Mouse (Mus musculus) midbrain, embryonic 13.5 days (tissue): Measurements from ENCODE around the gene Gm45213. TPM values are rescaled to one million over a fixed set of nuclear protein-coding genes. Genes with fewer than 3 reads are reported as not detected.

ENCODE experiments used
- ATAC-seq: fragments of 200-750 bp; cut with Nextera tagmentation; 2 replicates; pipeline ENCODE4 v1.8.0; 2017; ENCODE audit warnings: mild to moderate bottlenecking, moderate TSS enrichment, moderate library complexity
- H3K27ac ChIP-seq: fragments of 300-500 bp; sonication (generic); 2 replicates; pipeline ENCODE4 v1.5.1; 2015; ENCODE audit warnings: inconsistent platforms, mild to moderate bottlenecking, moderate library complexity
- H3K27me3 ChIP-seq: fragments of 300-500 bp; sonication (generic); 2 replicates; pipeline ENCODE4 v1.6.1; 2015; ENCODE audit warnings: mild to moderate bottlenecking, inconsistent platforms
- H3K36me3 ChIP-seq: fragments of 300-500 bp; sonication (generic); 2 replicates; pipeline ENCODE4 v1.6.1; 2015; ENCODE audit warnings: mild to moderate bottlenecking, inconsistent platforms
- H3K4me1 ChIP-seq: fragments of 300-500 bp; sonication (generic); replicated peaks from 2 replicates; pipeline ENCODE4 v1.6.1; 2015; ENCODE audit warnings: inconsistent platforms
- H3K4me2 ChIP-seq: fragments of 300-500 bp; sonication (generic); replicated peaks from 2 replicates; pipeline ENCODE4 v1.6.1; 2015; ENCODE audit warnings: moderate library complexity, mild to moderate bottlenecking, inconsistent platforms
- H3K4me3 ChIP-seq: fragments of 300-500 bp; sonication (generic); replicated peaks from 2 replicates; pipeline ENCODE4 v1.5.1; 2015; ENCODE audit warnings: mild to moderate bottlenecking, inconsistent platforms
- H3K9ac ChIP-seq: fragments of 300-500 bp; sonication (generic); replicated peaks from 2 replicates; pipeline ENCODE4 v1.6.1; 2015; ENCODE audit warnings: mild to moderate bottlenecking, inconsistent platforms
- H3K9me3 ChIP-seq: fragments of 300-500 bp; sonication (generic); 2 replicates; pipeline ENCODE4 v1.6.1; 2016; ENCODE audit warnings: mild to moderate bottlenecking, inconsistent platforms
- WGBS: fragments of 180-500 bp; shearing (Covaris S2); methylation state at CpG from one replicate; pipeline ENCODE4 v1.1.7; 2015; 5-methylcytosine and 5-hydroxymethylcytosine counted together
- polyA plus RNA-seq: library from polyadenylated mRNA; unstranded; fragments of >200 nt; fragmentation: Nextera tagmentation; extraction: Ambion mirVana; gene quantifications from 2 replicates; pipeline ENCODE4 v1.2.1, GENCODE M21; 2015

Gm45213 gene
- polyA plus RNA-seq, 1 experiment from 2014 or later = not detected

DNA sequence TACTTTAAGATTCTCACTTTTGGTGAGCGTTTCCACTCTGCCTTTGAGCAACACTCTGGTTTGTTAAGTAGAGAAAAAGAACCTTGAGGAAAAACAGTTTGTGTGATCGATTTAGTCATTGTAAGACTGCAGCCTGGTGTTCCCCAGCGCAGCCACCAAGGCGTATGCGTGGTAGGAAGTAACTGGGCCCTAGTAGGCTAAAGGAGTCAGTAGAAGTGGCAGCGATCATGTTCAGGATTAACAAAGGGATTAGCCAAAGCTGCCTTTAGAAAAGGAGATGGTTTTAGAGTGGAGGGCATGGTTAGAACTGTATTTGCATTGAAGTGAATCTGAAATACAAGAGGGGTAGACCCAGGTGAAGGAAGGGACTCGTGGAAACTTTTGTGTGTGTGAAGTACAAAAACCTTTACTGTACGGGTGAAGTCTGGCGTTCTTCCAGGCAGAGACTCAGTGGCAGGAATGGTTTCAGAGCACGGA is 67.3 kb downstream of the Gm45213 start:
- no peaks in the 10 kb centered on the region for H3K9me3 ChIP-seq
- no peaks in the 10 kb centered on the region for H3K36me3 ChIP-seq
- peak overlapping the region; percentile 93 for H3K4me3 ChIP-seq
- H3K27me3 ChIP-seq = peaks cover 9% of the 10 kb centered on the region; the same call in 1 of the 2 replicates
- H3K4me1 ChIP-seq = peaks cover 51% of the 10 kb centered on the region
- peak overlapping the region; percentile 95 for H3K4me2 ChIP-seq
- ATAC-seq = no peak
- under 1% methylated on average over 10 of the region's 10 CpGs for WGBS
- peak overlapping the region; percentile 97 for H3K9ac ChIP-seq
- peak overlapping the region; percentile 95 for H3K27ac ChIP-seq

DNA sequence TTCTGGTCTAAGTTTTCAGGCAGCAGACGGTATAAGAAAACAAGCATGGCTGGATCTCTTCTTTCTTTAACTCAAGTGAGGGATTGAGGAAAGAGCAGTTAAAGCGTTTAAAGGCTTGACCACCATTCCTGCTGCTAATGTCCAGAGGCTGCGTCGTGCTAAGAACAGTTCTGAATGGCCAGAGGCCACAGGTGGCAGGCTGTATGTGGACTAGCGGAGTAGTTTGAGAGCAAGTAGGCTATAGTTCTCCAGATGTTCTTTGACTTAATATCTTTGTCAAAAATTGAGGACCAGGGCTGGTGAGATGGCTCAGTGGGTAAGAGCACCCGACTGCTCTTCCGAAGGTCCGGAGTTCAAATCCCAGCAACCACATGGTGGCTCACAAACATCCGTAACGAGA is 67.8 kb downstream of the Gm45213 start:
- Histone ChIP-seq H3K4me2 (peak overlapping the region; percentile 95), H3K9me3 (no peaks in the 10 kb centered on the region), H3K36me3 (no peaks in the 10 kb centered on the region), H3K4me1 (peaks cover 56% of the 10 kb centered on the region), H3K4me3 (peak overlapping the region; percentile 93), H3K27ac (no peak overlapping the region), H3K9ac (peak overlapping the region; percentile 97), H3K27me3 (peaks cover 9% of the 10 kb centered on the region; the same call in 1 of the 2 replicates)
- WGBS = 60% methylated on average over 10 of the region's 10 CpGs
- ATAC-seq = no peak

Other genes starting within 250 kb of the Gm45213 start
- gene Pcsk6, start 181.9 kb upstream of the Gm45213 start, polyA plus RNA-seq = 0.52 and 0.74 TPM in 2 replicates
- gene Snrpa1, start 15.4 kb downstream of the Gm45213 start, polyA plus RNA-seq = 159 and 165 TPM in 2 replicates
- 79.1 and 82.7 TPM in 2 replicates for gene Selenos, start 36.0 kb downstream of the Gm45213 start, polyA plus RNA-seq
- 11.1 and 11.8 TPM in 2 replicates for gene Chsy1, start 65.9 kb downstream of the Gm45213 start, polyA plus RNA-seq